Mouse (Mus musculus) induced T-regulatory cell, adult 2 months (primary cell): Measurements from ENCODE around the gene Rybp.

Source experiments
- DNase-seq: peaks from one replicate; pipeline ENCODE4 v3.0.0-alpha.2; 2012; ENCODE audit warnings: low read depth

Rybp gene

GRCm38 (mm10) chr6:100219971-100220370 lies 67.3 kb downstream of the Rybp start:
- no peak for DNase-seq

DNA sequence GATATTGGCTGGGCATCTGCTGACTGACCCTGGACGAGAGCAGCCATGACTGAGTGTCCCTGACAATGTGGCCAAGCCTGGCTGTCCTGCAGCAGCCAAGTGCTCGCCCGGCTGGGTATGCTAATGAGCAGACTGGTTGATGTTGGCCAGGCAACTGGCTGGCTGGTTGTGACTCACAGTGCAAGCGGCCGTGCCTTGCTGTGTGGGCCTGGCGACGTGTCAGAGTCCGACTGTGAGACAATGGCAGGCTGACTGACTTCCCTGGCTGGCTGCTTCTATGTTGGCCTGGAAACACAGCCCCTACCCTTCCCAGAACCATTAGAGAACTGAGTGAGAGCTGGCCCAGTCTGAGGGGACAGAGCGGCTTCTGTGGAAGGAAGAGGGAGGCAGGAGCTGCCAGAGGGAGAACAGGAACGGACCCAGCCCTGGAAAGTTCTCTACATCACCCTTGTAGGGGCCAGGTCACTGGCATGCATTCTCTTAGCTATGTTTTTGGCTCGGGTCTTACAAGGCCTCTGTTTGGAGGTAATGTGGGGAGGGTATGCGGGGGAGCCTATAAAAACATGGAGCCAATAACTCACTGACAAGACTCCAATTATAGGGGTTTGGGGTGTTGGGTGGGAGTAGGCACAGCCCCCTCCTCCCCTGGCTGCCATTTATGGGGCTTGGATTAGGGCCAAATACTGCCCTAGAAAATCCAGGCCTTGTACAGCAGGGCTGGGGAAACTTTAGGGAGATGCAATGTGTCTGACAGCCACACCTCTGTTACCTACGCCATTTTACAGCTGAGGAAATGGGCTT lies 68.5 kb downstream of the Rybp start:
- no peak for DNase-seq

GRCm38 (mm10) chr6:100217507-100217906 lies 69.8 kb downstream of the Rybp start:
- DNase-seq: no peak

GRCm38 (mm10) chr6:100216945-100217344 lies 70.3 kb downstream of the Rybp start:
- no peak for DNase-seq

GRCm38 (mm10) chr6:100215809-100216208 lies 71.5 kb downstream of the Rybp start:
- DNase-seq: no peak

- no peak for DNase-seq
Observed at GRCm38 (mm10) chr6:100214132-100214913, 73.0 kb downstream of the Rybp start.

- DNase-seq: no peak
Observed at GRCm38 (mm10) chr6:100213596-100213995, 73.7 kb downstream of the Rybp start.

DNA sequence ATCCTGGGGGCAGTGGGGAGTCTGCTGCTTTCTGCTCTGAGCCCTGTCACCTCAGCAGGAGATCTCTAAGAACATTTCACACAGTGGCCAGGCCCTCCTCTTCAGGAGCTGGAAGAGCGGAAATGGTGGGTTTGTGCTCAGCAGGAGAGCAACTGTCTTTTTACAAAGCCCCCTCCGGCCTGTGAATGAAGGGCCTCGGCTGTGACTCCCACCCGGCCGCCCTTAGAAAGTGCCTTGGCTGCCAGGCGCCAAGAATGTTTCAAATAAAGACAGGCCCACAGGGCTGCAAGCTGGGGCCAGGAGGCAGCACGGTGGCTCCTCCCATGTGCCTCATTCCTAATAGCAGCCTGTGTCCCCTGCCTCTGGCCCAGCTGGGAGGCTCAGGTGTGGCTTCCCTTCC lies 74.5 kb downstream of the Rybp start:
- no peak for DNase-seq

DNA sequence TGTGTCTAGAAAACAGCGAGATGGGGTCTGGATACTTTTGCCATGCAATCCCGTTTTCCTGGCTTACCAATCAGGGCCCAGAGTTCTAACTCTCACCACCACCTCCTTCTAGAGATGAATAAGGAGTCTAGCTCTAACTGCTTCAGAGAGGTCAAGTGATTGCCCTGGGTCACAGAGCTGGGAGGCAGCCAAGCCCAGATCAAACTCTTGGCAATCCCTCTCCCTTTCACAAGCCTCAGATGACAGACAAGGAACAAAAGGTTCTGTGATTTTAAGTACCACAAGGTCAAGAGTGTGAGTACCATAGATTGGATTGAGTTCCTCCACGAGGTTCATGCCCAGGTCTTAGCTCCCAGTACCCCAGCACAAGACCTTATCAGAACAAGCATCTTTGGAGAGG lies 75.6 kb downstream of the Rybp start:
- no peak for DNase-seq

GRCm38 (mm10) chr6:100210517-100210916 lies 76.8 kb downstream of the Rybp start:
- no peak for DNase-seq

DNA sequence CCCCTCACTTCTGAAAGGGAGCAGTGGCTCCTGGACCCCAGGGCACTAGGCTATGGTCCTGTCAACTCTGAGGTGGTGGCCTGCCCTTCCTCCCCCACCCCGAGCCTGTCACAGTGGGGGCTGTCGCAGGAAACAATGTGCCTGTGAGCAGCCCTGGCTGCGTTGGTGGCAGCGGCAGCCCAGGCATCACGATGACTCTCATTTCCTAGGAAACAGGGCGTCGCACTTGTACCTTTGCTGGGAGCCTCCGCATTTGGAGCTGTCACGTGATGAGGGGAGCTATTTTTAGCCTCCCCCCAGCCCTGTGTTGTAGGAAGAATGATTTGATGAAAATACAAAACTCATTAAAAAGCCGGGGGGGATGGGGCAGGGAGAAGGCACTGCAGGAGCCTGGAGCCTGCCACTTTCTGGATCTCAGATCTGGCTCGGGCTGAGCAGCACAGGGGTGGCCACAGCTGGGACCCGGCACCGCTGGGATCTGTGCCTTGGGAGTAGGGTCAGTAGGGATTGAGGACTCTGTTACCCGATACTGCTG lies 80.5 kb downstream of the Rybp start:
- DNase-seq: no peak

- no peak for DNase-seq
Observed at GRCm38 (mm10) chr6:100206261-100206660, 81.0 kb downstream of the Rybp start.

GRCm38 (mm10) chr6:100204436-100204835 lies 82.8 kb downstream of the Rybp start:
- no peak for DNase-seq

DNA sequence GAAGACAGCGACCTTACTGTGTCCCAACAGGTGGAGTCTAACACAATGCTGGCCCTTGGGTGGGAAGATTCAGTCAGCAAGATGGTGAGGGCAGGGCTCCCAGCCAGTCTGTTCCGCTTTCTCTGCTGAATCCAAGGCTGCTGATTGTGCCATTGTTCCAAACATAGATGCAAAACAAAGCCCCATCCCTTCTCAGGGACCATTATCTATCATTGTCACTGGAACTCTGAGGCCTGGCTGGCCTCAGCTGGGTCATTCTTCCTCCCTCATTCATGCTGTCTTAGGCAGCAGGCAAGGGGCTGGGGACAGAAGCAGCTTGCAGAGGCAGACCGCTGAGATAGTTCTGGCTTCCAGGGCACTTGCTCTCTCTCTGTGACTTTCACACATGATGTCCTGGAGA lies 83.8 kb downstream of the Rybp start:
- DNase-seq: no peak

GRCm38 (mm10) chr6:100202091-100202490 lies 85.2 kb downstream of the Rybp start:
- DNase-seq: no peak

DNA sequence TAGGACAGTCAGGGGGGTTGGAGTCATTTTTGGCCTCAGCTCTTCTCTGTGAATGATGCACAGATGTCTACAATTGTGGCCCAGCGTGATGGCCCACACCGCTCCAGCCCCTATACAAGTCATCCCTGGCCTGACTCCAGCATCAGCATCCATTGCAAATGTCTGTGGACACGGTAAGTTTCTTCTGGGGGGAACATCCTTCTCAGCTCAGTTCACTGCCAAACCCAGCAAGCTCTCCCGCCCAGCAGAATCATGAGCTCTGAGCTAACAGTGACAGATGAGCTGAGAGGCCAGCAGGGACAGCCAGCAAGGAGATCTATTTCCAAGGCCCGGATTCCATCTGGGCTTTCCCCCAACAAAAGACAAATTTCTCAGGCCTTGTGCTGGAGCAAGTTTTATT lies 90.2 kb downstream of the Rybp start:
- DNase-seq: no peak

GRCm38 (mm10) chr6:100195870-100196409 lies 91.3 kb downstream of the Rybp start:
- DNase-seq: no peak

DNA sequence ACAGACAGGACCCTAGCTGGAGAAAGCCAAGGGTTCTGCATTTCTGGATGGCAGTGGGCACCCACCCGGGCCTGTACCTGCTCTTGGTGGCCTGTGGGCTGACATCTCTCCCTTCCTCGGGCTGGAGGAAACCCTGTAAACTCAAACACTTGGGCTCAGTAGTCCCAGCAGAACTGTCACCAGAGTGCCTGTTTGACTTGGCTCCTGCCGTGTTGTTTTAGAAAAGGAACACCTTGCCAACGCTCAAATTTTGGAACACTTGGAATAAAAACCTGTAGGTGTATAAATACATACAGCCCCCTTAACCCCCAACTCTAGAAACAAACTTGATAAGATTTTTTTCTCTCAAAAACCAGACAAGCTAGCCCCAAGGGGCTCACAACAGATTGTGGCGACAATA lies 92.2 kb downstream of the Rybp start:
- DNase-seq: no peak

GRCm38 (mm10) chr6:100193760-100194159 lies 93.5 kb downstream of the Rybp start:
- no peak for DNase-seq

DNA sequence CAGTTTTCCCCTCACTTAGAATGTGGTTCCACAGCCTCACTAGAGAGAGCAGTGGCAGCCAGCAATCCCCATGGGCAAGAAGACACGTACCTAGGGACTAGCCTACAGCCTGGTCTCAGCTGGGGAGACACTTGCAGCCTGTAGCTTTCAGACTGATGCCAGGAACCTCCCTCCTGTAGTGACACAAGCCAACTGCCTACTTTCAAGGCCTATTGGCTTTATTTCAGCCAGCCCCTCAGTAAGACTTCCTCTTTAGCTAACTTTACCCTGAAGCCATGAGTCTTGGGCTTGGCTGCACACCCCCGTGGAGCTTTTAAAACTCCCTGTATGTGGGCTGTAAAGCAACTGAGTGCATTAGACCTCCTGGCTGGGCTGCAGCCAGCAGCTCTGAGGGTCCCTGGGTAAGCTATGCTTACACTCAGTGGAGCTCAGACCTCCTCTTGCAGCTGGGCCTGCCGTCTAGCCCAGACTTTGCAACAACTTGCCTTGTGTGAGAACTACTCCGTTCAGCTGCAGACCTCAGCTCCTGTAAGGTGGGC lies 94.5 kb downstream of the Rybp start:
- no peak for DNase-seq

- no peak for DNase-seq
Observed at GRCm38 (mm10) chr6:100190803-100191559, 96.3 kb downstream of the Rybp start.

GRCm38 (mm10) chr6:100190310-100190709 lies 97.0 kb downstream of the Rybp start:
- no peak for DNase-seq
